Mouse (Mus musculus): ENCODE results near the gene Usp6nl. TPM values are rescaled to one million over a fixed set of nuclear protein-coding genes. Genes with fewer than 3 reads are reported as not detected.

The Usp6nl gene
- polyA plus RNA-seq, 1 experiment from 2014 or later, result 8.5 TPM

DNA sequence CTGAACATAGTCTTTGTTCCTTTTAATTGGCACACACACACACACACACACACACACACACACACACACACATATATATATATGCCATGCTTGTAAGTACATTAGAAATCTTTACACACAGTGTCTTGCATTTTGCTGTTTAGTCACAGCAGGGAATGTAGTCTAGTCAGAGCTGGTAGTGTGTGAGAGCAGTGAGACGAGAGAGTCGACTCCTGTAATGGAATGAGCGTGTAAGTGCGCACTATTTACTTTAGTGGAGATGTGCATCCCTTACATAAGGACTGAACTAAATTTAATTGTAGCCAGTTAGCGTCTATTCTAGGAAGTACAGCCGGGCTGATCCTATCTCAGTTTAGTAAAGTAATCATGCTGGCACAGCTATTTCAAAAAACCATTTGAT is 44.5 kb downstream of the Usp6nl start:
- Histone ChIP-seq H3K9me3 (ENCODE audit: control insufficient read depth, low read length) (no peaks in the 10 kb centered on the region), H3K27ac (replicated peaks; ENCODE audit: low read depth, low read length) (peak overlapping the region; percentile 28; the same call in 1 of the 2 replicates), H3K9ac (ENCODE audit: low read depth, low read length) (no peak overlapping the region), H3K4me3 (ENCODE audit: low read depth, low read length) (no peak overlapping the region), H3K36me3 (ENCODE audit: control insufficient read depth, insufficient read depth, low read length) (no peaks in the 10 kb centered on the region), H3K4me2 (ENCODE audit: low read depth, low read length) (0 out of 2 replicates have a peak overlapping the region, but pooled peaks have one; percentile 4), H3K27me3 (replicated peaks; ENCODE audit: control insufficient read depth, insufficient read depth, low read length) (no peaks in the 10 kb centered on the region), H3K4me1 (ENCODE audit: control insufficient read depth, insufficient read depth, low read length) (peaks cover 15% of the 10 kb centered on the region)
- ATAC-seq (ENCODE audit: low read depth) (0 out of 2 replicates have a peak, but pooled peaks have one; percentile 21), DNase-seq (ENCODE audit: low spot score) (no peak)
- WGBS, result 66% methylated on average over 6 of the region's 6 CpGs

DNA sequence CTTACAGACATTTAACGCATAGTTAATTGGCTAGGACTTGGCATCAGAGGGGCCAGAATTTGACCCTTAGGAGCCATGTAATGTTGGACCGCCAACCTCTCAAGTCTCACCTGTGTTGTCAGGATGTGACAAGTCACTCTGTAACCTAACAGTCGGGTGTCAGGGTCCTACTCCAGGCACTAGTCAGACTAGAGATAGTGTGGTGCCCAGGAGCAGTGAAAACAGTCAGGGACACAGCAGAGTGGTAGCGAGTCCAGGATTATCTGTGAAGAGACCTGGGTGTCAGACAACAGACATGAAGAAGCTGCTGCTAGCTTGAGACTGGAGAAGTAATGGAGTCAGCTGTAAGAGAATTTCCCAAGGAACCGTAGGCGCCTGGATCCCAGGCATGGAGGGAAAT is 45.0 kb downstream of the Usp6nl start:
- 0 out of 2 replicates have a peak overlapping the region, but pooled peaks have one; percentile 28 for H3K27ac ChIP-seq (replicated peaks; ENCODE audit: low read depth, low read length)
- DNase-seq (ENCODE audit: low spot score), result no peak
- H3K4me1 ChIP-seq (ENCODE audit: control insufficient read depth, insufficient read depth, low read length), result peaks cover 15% of the 10 kb centered on the region
- 86% methylated on average over 6 of the region's 6 CpGs for WGBS
- H3K4me2 ChIP-seq (ENCODE audit: low read depth, low read length), result no peak overlapping the region
- H3K9ac ChIP-seq (ENCODE audit: low read depth, low read length), result no peak overlapping the region
- no peak overlapping the region for H3K4me3 ChIP-seq (ENCODE audit: low read depth, low read length)
- no peak for ATAC-seq (ENCODE audit: low read depth)
- H3K9me3 ChIP-seq (ENCODE audit: control insufficient read depth, low read length), result no peaks in the 10 kb centered on the region
- H3K36me3 ChIP-seq (ENCODE audit: control insufficient read depth, insufficient read depth, low read length), result no peaks in the 10 kb centered on the region
- H3K27me3 ChIP-seq (replicated peaks; ENCODE audit: control insufficient read depth, insufficient read depth, low read length), result no peaks in the 10 kb centered on the region

DNA sequence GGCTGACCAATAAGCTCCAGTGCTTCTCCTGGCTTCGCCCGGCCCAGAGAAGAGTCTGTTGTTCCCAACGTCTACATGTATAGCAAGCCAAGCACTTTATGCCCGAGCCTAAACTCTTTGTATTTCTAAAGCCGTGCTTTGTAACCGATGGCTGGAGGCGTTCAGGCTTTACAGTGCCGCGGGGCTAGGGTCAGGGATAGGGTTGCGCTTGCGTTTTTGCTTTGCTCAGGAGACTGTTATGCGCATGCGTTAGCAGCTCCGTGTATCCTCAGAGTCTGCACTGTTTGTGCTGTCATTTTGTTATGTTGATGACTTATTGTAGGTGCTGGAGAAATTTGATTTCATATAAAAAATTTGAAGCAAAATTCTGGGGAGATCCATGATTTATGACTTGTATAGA is 51.7 kb downstream of the Usp6nl start:
- DNase-seq (ENCODE audit: low spot score) (no peak), ATAC-seq (ENCODE audit: low read depth) (no peak)
- Histone ChIP-seq H3K27me3 (replicated peaks; ENCODE audit: control insufficient read depth, insufficient read depth, low read length) (no peaks in the 10 kb centered on the region), H3K9me3 (ENCODE audit: control insufficient read depth, low read length) (no peaks in the 10 kb centered on the region), H3K9ac (ENCODE audit: low read depth, low read length) (no peak overlapping the region), H3K36me3 (ENCODE audit: control insufficient read depth, insufficient read depth, low read length) (no peaks in the 10 kb centered on the region), H3K4me3 (ENCODE audit: low read depth, low read length) (no peak overlapping the region), H3K4me1 (ENCODE audit: control insufficient read depth, insufficient read depth, low read length) (peaks cover 10% of the 10 kb centered on the region; the same call in 1 of the 2 replicates), H3K4me2 (ENCODE audit: low read depth, low read length) (no peak overlapping the region), H3K27ac (replicated peaks; ENCODE audit: low read depth, low read length) (no peak overlapping the region)
- 81% methylated on average over 14 of the region's 14 CpGs for WGBS

DNA sequence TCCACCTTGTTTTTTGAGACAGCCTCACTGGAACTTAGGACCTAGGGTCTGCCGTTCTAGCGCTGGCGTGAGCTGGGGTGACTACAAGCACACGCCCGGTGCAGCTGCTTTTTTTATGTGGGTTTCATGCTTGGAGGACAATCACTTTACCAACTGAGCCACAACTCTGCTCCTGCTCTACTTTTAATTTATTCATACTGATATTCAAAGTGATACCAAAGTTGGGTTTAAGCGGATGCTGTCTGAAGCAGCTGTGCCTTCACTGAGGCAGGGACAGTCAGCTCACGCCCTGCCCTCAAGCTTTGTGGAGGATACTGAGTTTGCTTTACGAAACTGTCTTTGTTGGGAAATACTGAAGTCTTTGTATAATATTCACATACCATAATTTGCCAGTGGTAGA is 53.6 kb downstream of the Usp6nl start:
- Histone ChIP-seq H3K9ac (ENCODE audit: low read depth, low read length) (no peak overlapping the region), H3K27ac (replicated peaks; ENCODE audit: low read depth, low read length) (no peak overlapping the region), H3K4me2 (ENCODE audit: low read depth, low read length) (no peak overlapping the region), H3K4me3 (ENCODE audit: low read depth, low read length) (no peak overlapping the region), H3K36me3 (ENCODE audit: control insufficient read depth, insufficient read depth, low read length) (no peaks in the 10 kb centered on the region), H3K27me3 (replicated peaks; ENCODE audit: control insufficient read depth, insufficient read depth, low read length) (no peaks in the 10 kb centered on the region), H3K4me1 (ENCODE audit: control insufficient read depth, insufficient read depth, low read length) (peaks cover 15% of the 10 kb centered on the region), H3K9me3 (ENCODE audit: control insufficient read depth, low read length) (no peaks in the 10 kb centered on the region)
- ATAC-seq (ENCODE audit: low read depth) (no peak), DNase-seq (ENCODE audit: low spot score) (no peak)
- WGBS, result 71% methylated on average over 8 of the region's 8 CpGs

DNA sequence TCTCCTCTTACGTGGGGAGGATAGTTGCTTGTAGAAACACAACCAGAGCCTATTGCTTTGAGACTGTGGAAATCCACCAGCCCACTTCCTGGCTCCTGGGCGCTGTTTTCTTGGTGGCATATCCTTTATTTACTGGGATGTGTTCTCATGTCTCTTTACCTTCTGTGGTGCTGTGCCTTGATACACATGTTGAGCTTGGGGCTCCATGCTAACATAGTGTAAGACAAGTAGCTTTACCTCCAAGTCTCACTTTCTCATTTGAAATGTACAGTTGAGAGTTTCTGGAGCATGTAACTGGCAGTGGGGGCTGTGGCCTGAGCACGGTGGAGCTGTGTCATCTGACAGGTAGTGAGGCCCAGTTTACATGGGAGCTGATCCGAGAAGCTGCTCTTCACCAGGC is 54.5 kb downstream of the Usp6nl start:
- ATAC-seq (ENCODE audit: low read depth) (no peak), DNase-seq (ENCODE audit: low spot score) (no peak)
- WGBS, result 69% methylated on average over 4 of the region's 4 CpGs
- no peak overlapping the region for H3K4me2 ChIP-seq (ENCODE audit: low read depth, low read length)
- H3K27ac ChIP-seq (replicated peaks; ENCODE audit: low read depth, low read length), result no peak overlapping the region
- no peaks in the 10 kb centered on the region for H3K27me3 ChIP-seq (replicated peaks; ENCODE audit: control insufficient read depth, insufficient read depth, low read length)
- H3K36me3 ChIP-seq (ENCODE audit: control insufficient read depth, insufficient read depth, low read length), result no peaks in the 10 kb centered on the region
- H3K4me3 ChIP-seq (ENCODE audit: low read depth, low read length), result no peak overlapping the region
- peaks cover 15% of the 10 kb centered on the region for H3K4me1 ChIP-seq (ENCODE audit: control insufficient read depth, insufficient read depth, low read length)
- H3K9me3 ChIP-seq (ENCODE audit: control insufficient read depth, low read length), result no peaks in the 10 kb centered on the region
- no peak overlapping the region for H3K9ac ChIP-seq (ENCODE audit: low read depth, low read length)

DNA sequence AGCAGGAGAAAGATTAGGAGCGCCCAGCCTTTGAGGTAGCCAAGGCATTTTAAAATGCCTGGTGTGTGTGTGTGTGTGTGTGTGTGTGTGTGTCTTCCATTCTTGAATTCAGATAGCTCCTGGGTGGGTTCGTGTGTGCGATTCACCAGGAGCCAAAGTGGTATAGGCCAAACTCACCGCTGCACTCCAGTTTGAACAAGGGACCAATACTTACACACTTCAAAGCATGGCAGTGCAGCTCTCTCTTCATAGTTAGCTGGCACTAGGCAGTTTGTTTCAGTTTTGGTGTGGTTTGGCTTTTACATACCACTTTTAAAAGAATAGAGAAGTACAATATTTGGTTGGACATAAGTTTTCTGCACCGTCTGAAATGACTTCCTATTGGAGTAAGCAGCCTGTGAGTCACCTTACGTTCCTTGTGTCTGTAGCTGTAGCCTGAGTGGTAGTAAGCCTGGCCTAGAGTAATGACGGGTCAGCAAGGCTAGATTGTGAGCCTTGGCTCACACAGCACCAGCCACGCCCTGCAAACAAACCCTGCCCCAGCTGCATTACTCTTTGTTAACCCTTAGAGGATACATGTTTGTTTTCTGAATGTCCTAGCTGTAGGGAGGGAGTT is 56.2 kb downstream of the Usp6nl start:
- Histone ChIP-seq H3K4me1 (ENCODE audit: control insufficient read depth, insufficient read depth, low read length) (peaks cover 15% of the 10 kb centered on the region), H3K9ac (ENCODE audit: low read depth, low read length) (no peak overlapping the region), H3K36me3 (ENCODE audit: control insufficient read depth, insufficient read depth, low read length) (no peaks in the 10 kb centered on the region), H3K27me3 (replicated peaks; ENCODE audit: control insufficient read depth, insufficient read depth, low read length) (no peaks in the 10 kb centered on the region), H3K27ac (replicated peaks; ENCODE audit: low read depth, low read length) (no peak overlapping the region), H3K4me2 (ENCODE audit: low read depth, low read length) (no peak overlapping the region), H3K4me3 (ENCODE audit: low read depth, low read length) (no peak overlapping the region), H3K9me3 (ENCODE audit: control insufficient read depth, low read length) (no peaks in the 10 kb centered on the region)
- DNase-seq (ENCODE audit: low spot score), result no peak
- WGBS, result 69% methylated on average over 8 of the region's 8 CpGs
- ATAC-seq (ENCODE audit: low read depth), result peak; percentile 37; the same call in 1 of the 2 replicates

DNA sequence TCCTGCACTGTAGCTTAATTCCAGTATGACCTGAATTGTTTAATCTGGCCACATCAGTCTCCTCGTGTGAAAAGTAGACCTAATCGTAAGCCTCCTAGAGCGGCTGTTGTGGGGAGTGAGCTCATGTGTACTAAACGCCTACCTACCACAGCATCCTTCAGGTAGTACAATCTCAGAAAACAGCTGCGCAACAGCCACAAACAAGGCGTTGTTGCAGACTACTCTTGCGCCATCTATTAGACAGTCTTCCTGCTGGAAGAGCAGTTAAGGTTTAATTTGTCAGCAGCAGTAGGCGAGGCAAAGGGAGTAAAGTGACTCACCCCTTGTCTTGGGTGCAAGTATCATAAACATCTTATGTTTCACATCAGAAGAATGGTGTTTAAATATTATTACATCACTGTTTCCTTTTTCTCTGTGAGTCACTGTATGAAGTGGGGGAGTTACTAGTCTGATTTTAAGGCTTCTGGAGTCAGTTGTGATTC is 57.3 kb downstream of the Usp6nl start:
- no peak overlapping the region for H3K9ac ChIP-seq (ENCODE audit: low read depth, low read length)
- no peaks in the 10 kb centered on the region for H3K27me3 ChIP-seq (replicated peaks; ENCODE audit: control insufficient read depth, insufficient read depth, low read length)
- no peaks in the 10 kb centered on the region for H3K9me3 ChIP-seq (ENCODE audit: control insufficient read depth, low read length)
- H3K36me3 ChIP-seq (ENCODE audit: control insufficient read depth, insufficient read depth, low read length), result no peaks in the 10 kb centered on the region
- no peak overlapping the region for H3K27ac ChIP-seq (replicated peaks; ENCODE audit: low read depth, low read length)
- ATAC-seq (ENCODE audit: low read depth) (peak; percentile 33; the same call in 1 of the 2 replicates), DNase-seq (ENCODE audit: low spot score) (no peak)
- no peak overlapping the region for H3K4me3 ChIP-seq (ENCODE audit: low read depth, low read length)
- WGBS, result 83% methylated on average over 8 of the region's 8 CpGs
- H3K4me2 ChIP-seq (ENCODE audit: low read depth, low read length), result no peak overlapping the region
- H3K4me1 ChIP-seq (ENCODE audit: control insufficient read depth, insufficient read depth, low read length), result peaks cover 15% of the 10 kb centered on the region

DNA sequence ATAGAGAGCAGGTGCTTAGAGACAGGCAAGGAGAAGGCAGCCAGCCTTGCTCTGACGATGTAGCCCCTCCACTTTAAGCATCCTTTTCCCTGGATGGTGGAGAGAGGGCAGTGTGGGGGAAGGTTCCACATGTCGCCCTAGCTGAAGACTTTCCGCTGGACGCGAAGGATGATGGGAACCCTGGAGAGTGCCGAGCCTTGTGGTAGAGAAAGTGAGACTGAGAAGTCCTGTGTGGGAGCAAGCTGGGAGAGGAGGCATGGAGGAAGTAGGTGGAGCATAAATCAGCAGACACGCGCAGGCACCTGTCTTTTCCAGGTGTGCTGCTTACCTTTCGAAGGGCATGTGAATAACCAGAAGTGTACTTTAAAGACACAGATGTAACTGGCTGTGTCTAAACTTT is 57.9 kb downstream of the Usp6nl start:
- no peak overlapping the region for H3K4me2 ChIP-seq (ENCODE audit: low read depth, low read length)
- H3K27me3 ChIP-seq (replicated peaks; ENCODE audit: control insufficient read depth, insufficient read depth, low read length), result no peaks in the 10 kb centered on the region
- no peak overlapping the region for H3K4me3 ChIP-seq (ENCODE audit: low read depth, low read length)
- no peaks in the 10 kb centered on the region for H3K36me3 ChIP-seq (ENCODE audit: control insufficient read depth, insufficient read depth, low read length)
- ATAC-seq (ENCODE audit: low read depth) (no peak), DNase-seq (ENCODE audit: low spot score) (no peak)
- H3K4me1 ChIP-seq (ENCODE audit: control insufficient read depth, insufficient read depth, low read length), result peaks cover 15% of the 10 kb centered on the region
- WGBS, result 79% methylated on average over 9 of the region's 9 CpGs
- no peaks in the 10 kb centered on the region for H3K9me3 ChIP-seq (ENCODE audit: control insufficient read depth, low read length)
- H3K27ac ChIP-seq (replicated peaks; ENCODE audit: low read depth, low read length), result no peak overlapping the region
- H3K9ac ChIP-seq (ENCODE audit: low read depth, low read length), result no peak overlapping the region
